Mouse (Mus musculus): Measurements from ENCODE around the gene Mmgt1.

GRCm38 (mm10) chrX:56636185-56636584 is 38.3 kb upstream of the Mmgt1 start:
- TF ChIP-seq POLR2A (IDR thresholded peaks at IDR 0.05; ENCODE audit: borderline replicate concordance, insufficient read depth, low read length), result no peak
- no peak for TF ChIP-seq CTCF (IDR thresholded peaks at IDR 0.05; ENCODE audit: borderline replicate concordance, insufficient read depth, low read depth, low read length)
